In genomic region chr2:125232183-125232582, GRCm38 (mm10) we compare ENCODE assay signal across 31 mouse cellular contexts. TPM values are rescaled to one million over a fixed set of nuclear protein-coding genes. Genes with fewer than 3 reads are reported as not detected.
A peak's percentile ranks its signal among the peaks of the same experiment; 100 is the strongest.
DNase-seq lines count a peak whose midpoint lies in the region; ATAC-seq and TF ChIP-seq lines count a peak whose summit lies in the region.
"Had no signal": no experiment of that assay in that cellular context is flagged by ENCODE, and none has a peak within 500 bp of the region (broad histone marks: within the 10 kb centered on the region; RNA-seq: fewer than 3 reads in every experiment).

No protein-coding gene starts in this region.

- H3K27ac ChIP-seq in embryonic facial prominence, embryonic 11.5 days (replicated peaks; ENCODE audit: low read depth, low read length), result no peak overlapping the region
- no peak overlapping the region for H3K27ac ChIP-seq in embryonic facial prominence, embryonic 10.5 days (replicated peaks)
- H3K27ac ChIP-seq in midbrain, embryonic 11.5 days (ENCODE audit: low read depth, low read length), result no peak overlapping the region
- no peak overlapping the region for H3K27ac ChIP-seq in midbrain, postnatal 0 days (ENCODE audit: low read depth, low read length)
- H3K27ac ChIP-seq in liver, embryonic 15.5 days (replicated peaks), result no peak overlapping the region
- H3K27ac ChIP-seq in intestine, embryonic 16.5 days (ENCODE audit: low read length), result no peak overlapping the region
- H3K27ac ChIP-seq: embryonic facial prominence, embryonic 12.5 days; embryonic facial prominence, embryonic 15.5 days; forebrain, embryonic 12.5 days; forebrain, embryonic 15.5 days; heart, embryonic 15.5 days; hindbrain, embryonic 10.5 days; hindbrain, embryonic 13.5 days had no signal

- no peak overlapping the region for H3K4me2 ChIP-seq in embryonic facial prominence, embryonic 11.5 days (ENCODE audit: low read depth, low read length)
- H3K4me2 ChIP-seq in midbrain, embryonic 11.5 days, result no peak overlapping the region
- no peak overlapping the region for H3K4me2 ChIP-seq in midbrain, postnatal 0 days (ENCODE audit: low read depth, low read length, poor library complexity, severe bottlenecking)
- H3K4me2 ChIP-seq in liver, embryonic 15.5 days, result no peak overlapping the region
- H3K4me2 ChIP-seq in intestine, embryonic 16.5 days (ENCODE audit: low read depth, low read length), result no peak overlapping the region
- H3K4me2 ChIP-seq: embryonic facial prominence, embryonic 12.5 days; embryonic facial prominence, embryonic 15.5 days; forebrain, embryonic 12.5 days; forebrain, embryonic 15.5 days; heart, embryonic 12.5 days; heart, embryonic 15.5 days; hindbrain, embryonic 13.5 days had no signal

- 84% methylated on average over 4 of the region's 4 CpGs for WGBS in embryonic facial prominence, embryonic 11.5 days
- WGBS in embryonic facial prominence, embryonic 10.5 days, result 85% methylated on average over 4 of the region's 4 CpGs
- WGBS in midbrain, embryonic 11.5 days, result 89% methylated on average over 4 of the region's 4 CpGs
- WGBS in midbrain, postnatal 0 days, result 93% methylated on average over 4 of the region's 4 CpGs
- 48% methylated on average over 4 of the region's 4 CpGs for WGBS in liver, embryonic 15.5 days (ENCODE audit: insufficient replicate concordance)
- WGBS in intestine, embryonic 16.5 days, result 86% methylated on average over 4 of the region's 4 CpGs

- no peaks in the 10 kb centered on the region for H3K4me1 ChIP-seq in embryonic facial prominence, embryonic 11.5 days (ENCODE audit: control insufficient read depth, insufficient read depth, low read length)
- no peaks in the 10 kb centered on the region for H3K4me1 ChIP-seq in embryonic facial prominence, embryonic 10.5 days
- no peaks in the 10 kb centered on the region for H3K4me1 ChIP-seq in midbrain, embryonic 11.5 days (ENCODE audit: control insufficient read depth, insufficient read depth, low read length)
- H3K4me1 ChIP-seq in midbrain, postnatal 0 days (ENCODE audit: insufficient read depth, low read length), result no peaks in the 10 kb centered on the region
- H3K4me1 ChIP-seq in liver, embryonic 15.5 days (replicated peaks), result peaks cover 22% of the 10 kb centered on the region
- 0 out of 2 replicates have a peak, but pooled peaks cover 3% of the 10 kb centered on the region for H3K4me1 ChIP-seq in intestine, embryonic 16.5 days (ENCODE audit: control insufficient read depth, insufficient read depth, low read length)
- H3K4me1 ChIP-seq: embryonic facial prominence, embryonic 12.5 days; embryonic facial prominence, embryonic 15.5 days; forebrain, embryonic 12.5 days; forebrain, embryonic 15.5 days; hindbrain, embryonic 10.5 days; hindbrain, embryonic 13.5 days had no signal

- no peaks in the 10 kb centered on the region for H3K36me3 ChIP-seq in embryonic facial prominence, embryonic 11.5 days (replicated peaks; ENCODE audit: control insufficient read depth, insufficient read depth, low read depth, low read length)
- no peaks in the 10 kb centered on the region for H3K36me3 ChIP-seq in embryonic facial prominence, embryonic 10.5 days (replicated peaks)
- no peaks in the 10 kb centered on the region for H3K36me3 ChIP-seq in midbrain, embryonic 11.5 days (ENCODE audit: control insufficient read depth, insufficient read depth, low read length)
- H3K36me3 ChIP-seq in midbrain, postnatal 0 days (ENCODE audit: insufficient read depth, low read length), result no peaks in the 10 kb centered on the region
- H3K36me3 ChIP-seq in liver, embryonic 15.5 days (replicated peaks), result no peaks in the 10 kb centered on the region
- H3K36me3 ChIP-seq in intestine, embryonic 16.5 days (ENCODE audit: control insufficient read depth, insufficient read depth, low read length), result no peaks in the 10 kb centered on the region
- H3K36me3 ChIP-seq: embryonic facial prominence, embryonic 12.5 days; embryonic facial prominence, embryonic 15.5 days; forebrain, embryonic 12.5 days; forebrain, embryonic 15.5 days; G1E; heart, embryonic 12.5 days; heart, embryonic 15.5 days; hindbrain, embryonic 10.5 days; hindbrain, embryonic 13.5 days had no signal

- 0 out of 2 replicates have a peak, but pooled peaks have one; percentile 29 for ATAC-seq in embryonic facial prominence, embryonic 11.5 days (replicated peaks; ENCODE audit: insufficient number of reproducible peaks, low FRiP score, low TSS enrichment, low read depth)
- ATAC-seq in midbrain, embryonic 11.5 days (ENCODE audit: low FRiP score), result no peak
- no peak for ATAC-seq in midbrain, postnatal 0 days (ENCODE audit: low FRiP score)
- ATAC-seq in liver, embryonic 15.5 days (ENCODE audit: insufficient read depth), result peak; percentile 50; the same call in 1 of the 2 replicates
- peak; percentile 49; the same call in 1 of the 2 replicates for ATAC-seq in megakaryocyte-erythroid progenitor cell, adult 5-6 weeks (replicated peaks; ENCODE audit: low FRiP score, low TSS enrichment, poor library complexity, severe bottlenecking)
- no peak for ATAC-seq in CD4-positive, CD25-positive, alpha-beta regulatory T cell, adult 4 months
- ATAC-seq in intestine, embryonic 16.5 days, result no peak
- ATAC-seq: activated CD4-positive, CD25-positive, alpha-beta regulatory T cell, adult 4 months; forebrain, embryonic 15.5 days; hindbrain, embryonic 16.5 days had no signal

- no peak overlapping the region for H3K4me3 ChIP-seq in embryonic facial prominence, embryonic 11.5 days (ENCODE audit: low read depth, low read length)
- H3K4me3 ChIP-seq in embryonic facial prominence, embryonic 10.5 days, result no peak overlapping the region
- no peak overlapping the region for H3K4me3 ChIP-seq in midbrain, embryonic 11.5 days (ENCODE audit: low read depth, low read length)
- no peak overlapping the region for H3K4me3 ChIP-seq in midbrain, postnatal 0 days (ENCODE audit: low read depth, low read length)
- H3K4me3 ChIP-seq in liver, embryonic 15.5 days (replicated peaks), result no peak overlapping the region
- H3K4me3 ChIP-seq in intestine, embryonic 16.5 days (ENCODE audit: low read length), result no peak overlapping the region
- H3K4me3 ChIP-seq: embryonic facial prominence, embryonic 12.5 days; embryonic facial prominence, embryonic 15.5 days; forebrain, embryonic 12.5 days; forebrain, embryonic 15.5 days; heart, embryonic 12.5 days; heart, embryonic 15.5 days; hindbrain, embryonic 10.5 days; hindbrain, embryonic 13.5 days had no signal

- H3K27me3 ChIP-seq in embryonic facial prominence, embryonic 11.5 days (ENCODE audit: control insufficient read depth, insufficient read depth, low read length), result no peaks in the 10 kb centered on the region
- no peaks in the 10 kb centered on the region for H3K27me3 ChIP-seq in embryonic facial prominence, embryonic 10.5 days (replicated peaks; ENCODE audit: low read depth, poor library complexity, severe bottlenecking)
- no peaks in the 10 kb centered on the region for H3K27me3 ChIP-seq in midbrain, embryonic 11.5 days (ENCODE audit: control insufficient read depth, insufficient read depth, low read length)
- H3K27me3 ChIP-seq in midbrain, postnatal 0 days (ENCODE audit: insufficient read depth, low read length), result no peaks in the 10 kb centered on the region
- no peaks in the 10 kb centered on the region for H3K27me3 ChIP-seq in liver, embryonic 15.5 days
- H3K27me3 ChIP-seq in intestine, embryonic 16.5 days (replicated peaks; ENCODE audit: control insufficient read depth, insufficient read depth, low read length), result no peaks in the 10 kb centered on the region
- H3K27me3 ChIP-seq: CH12.LX; embryonic facial prominence, embryonic 12.5 days; embryonic facial prominence, embryonic 15.5 days; forebrain, embryonic 12.5 days; forebrain, embryonic 15.5 days; heart, embryonic 12.5 days; heart, embryonic 15.5 days; hindbrain, embryonic 13.5 days had no signal

- no peak for DNase-seq in embryonic facial prominence, embryonic 11.5 days (ENCODE audit: low spot score)
- DNase-seq in embryonic facial prominence, embryonic 10.5 days (ENCODE audit: low spot score), result no peak
- peak; percentile 8 for DNase-seq in midbrain, embryonic 11.5 days (ENCODE audit: low spot score, missing footprints)
- no peak for DNase-seq in midbrain, postnatal 0 days (ENCODE audit: low spot score)
- DNase-seq: adrenal gland, adult 8-10 months; adrenal gland, postnatal 25 days; cerebellum, adult 11-12 months; cerebellum, adult 8-10 months; cerebellum, postnatal 10 days; cerebellum, postnatal 36 days; embryo, embryonic 11 days; gastrocnemius, postnatal 25 days; heart, adult 18-20 months; heart, postnatal 10 days; heart, postnatal 36 days had no signal

- no peak overlapping the region for H3K9ac ChIP-seq in embryonic facial prominence, embryonic 11.5 days (replicated peaks; ENCODE audit: low read length)
- H3K9ac ChIP-seq in midbrain, embryonic 11.5 days (ENCODE audit: low read length), result no peak overlapping the region
- no peak overlapping the region for H3K9ac ChIP-seq in midbrain, postnatal 0 days (replicated peaks; ENCODE audit: low read length, poor library complexity, severe bottlenecking)
- no peak overlapping the region for H3K9ac ChIP-seq in liver, embryonic 15.5 days
- H3K9ac ChIP-seq in intestine, embryonic 16.5 days (ENCODE audit: low read depth, low read length), result no peak overlapping the region
- H3K9ac ChIP-seq: embryonic facial prominence, embryonic 12.5 days; embryonic facial prominence, embryonic 15.5 days; forebrain, embryonic 12.5 days; forebrain, embryonic 15.5 days; heart, embryonic 12.5 days; heart, embryonic 15.5 days; hindbrain, embryonic 13.5 days had no signal

- TF ChIP-seq CTCF in midbrain, postnatal 0 days (IDR thresholded peaks at IDR 0.05), result no peak

- no peaks in the 10 kb centered on the region for H3K9me3 ChIP-seq in embryonic facial prominence, embryonic 11.5 days (replicated peaks; ENCODE audit: control insufficient read depth, low read length)
- H3K9me3 ChIP-seq in embryonic facial prominence, embryonic 10.5 days, result no peaks in the 10 kb centered on the region
- no peaks in the 10 kb centered on the region for H3K9me3 ChIP-seq in midbrain, embryonic 11.5 days (ENCODE audit: control insufficient read depth, low read length)
- H3K9me3 ChIP-seq in midbrain, postnatal 0 days (ENCODE audit: low read length), result no peaks in the 10 kb centered on the region
- no peaks in the 10 kb centered on the region for H3K9me3 ChIP-seq in liver, embryonic 15.5 days (replicated peaks)
- H3K9me3 ChIP-seq in intestine, embryonic 16.5 days (ENCODE audit: control insufficient read depth, low read length), result no peaks in the 10 kb centered on the region
- H3K9me3 ChIP-seq: embryonic facial prominence, embryonic 12.5 days; embryonic facial prominence, embryonic 15.5 days; forebrain, embryonic 12.5 days; forebrain, embryonic 15.5 days; G1E; heart, embryonic 12.5 days; heart, embryonic 15.5 days; hindbrain, embryonic 10.5 days; hindbrain, embryonic 13.5 days had no signal

RNA-seq across cellular contexts. Expression of gene Dut, which starts 14.8 kb away (rescaled TPM):
- 230 and 235 TPM in 2 replicates for polyA plus RNA-seq in embryonic facial prominence, embryonic 11.5 days (2014; fragmentation: Nextera tagmentation; extraction: Ambion mirVana)
- polyA plus RNA-seq in embryonic facial prominence, embryonic 10.5 days (2016; fragmentation: Nextera tagmentation; extraction: Ambion mirVana), result 265 and 285 TPM in 2 replicates
- polyA plus RNA-seq in midbrain, embryonic 11.5 days (2014; fragmentation: Nextera tagmentation; extraction: Ambion mirVana), result 215 and 220 TPM in 2 replicates
- total RNA-seq in midbrain, postnatal 0 days (2014; rRNA removed), result 24.7 and 48.9 TPM in 2 replicates
- 85.6 and 88.2 TPM in 2 replicates for polyA plus RNA-seq in midbrain, postnatal 0 days (2015; fragmentation: Nextera tagmentation; extraction: Ambion mirVana)
- 87.7 and 101 TPM in 2 replicates for polyA plus RNA-seq in liver, embryonic 15.5 days (2015; fragmentation: Nextera tagmentation; extraction: Ambion mirVana)
- total RNA-seq in megakaryocyte-erythroid progenitor cell, adult 5-6 weeks (2014; fragmentation: Nextera tagmentation), result 495 and 588 TPM in 2 replicates
- total RNA-seq in megakaryocyte-erythroid progenitor cell, adult 5-6 weeks (2017), result 309 and 443 TPM in 2 replicates
- 10 to 100 TPM; 40.8 to 41.1 TPM for polyA plus RNA-seq in CD4-positive, CD25-positive, alpha-beta regulatory T cell, adult 4 months (2017; shearing (Covaris generic))
- 95.2 and 110 TPM in 2 replicates for polyA plus RNA-seq in intestine, embryonic 16.5 days (2015; fragmentation: Nextera tagmentation; extraction: Ambion mirVana)

Comparison
In these comparisons a context has a peak if more than half of its experiments do, and no peak if none do; other contexts are left out.
1. ATAC-seq: peak in embryonic facial prominence, embryonic 11.5 days (single experiment), liver, embryonic 15.5 days (single experiment) and megakaryocyte-erythroid progenitor cell, adult 5-6 weeks (single experiment); none in midbrain, embryonic 11.5 days (single experiment), midbrain, postnatal 0 days (single experiment), CD4-positive, CD25-positive, alpha-beta regulatory T cell, adult 4 months (single experiment) and intestine, embryonic 16.5 days (single experiment).